Mouse (Mus musculus): ENCODE results near the gene Ffar2. TPM values are rescaled to one million over a fixed set of nuclear protein-coding genes. Genes with fewer than 3 reads are reported as not detected.

Gene Ffar2
- polyA plus RNA-seq, 1 experiment from 2014 or later, result not detected

- no peaks in the 10 kb centered on the region for H3K36me3 ChIP-seq
- no peak overlapping the region for H3K27ac ChIP-seq
- no peak overlapping the region for H3K9ac ChIP-seq
- no peak overlapping the region for H3K4me2 ChIP-seq (replicated peaks)
- H3K27me3 ChIP-seq, result no peaks in the 10 kb centered on the region
- no peaks in the 10 kb centered on the region for H3K9me3 ChIP-seq
- H3K4me3 ChIP-seq, result no peak overlapping the region
- no peak for ATAC-seq (ENCODE audit: insufficient number of reproducible peaks, insufficient read depth, low FRiP score, low TSS enrichment)
- no peaks in the 10 kb centered on the region for H3K4me1 ChIP-seq
- 75% methylated on average over 10 of the region's 10 CpGs for WGBS
These were observed 33.4 kb downstream of the Ffar2 start for GRCm38 (mm10) chr7:30790141-30790540.

GRCm38 (mm10) chr7:30787377-30788022 lies 36.1 kb downstream of the Ffar2 start, which contains the start of gene Krtdap:
Krtdap (plus strand) TSS chr7:30787896.
- no peak for ATAC-seq (ENCODE audit: insufficient number of reproducible peaks, insufficient read depth, low FRiP score, low TSS enrichment)
- Histone ChIP-seq H3K27ac (no peak within 1 kb of the TSS), H3K9ac (no peak within 1 kb of the TSS), H3K9me3 (no peaks in the 10 kb centered on the region), H3K4me1 (no peaks in the 10 kb centered on the region), H3K4me2 (replicated peaks) (no peak within 1 kb of the TSS), H3K36me3 (no peaks in the 10 kb centered on the region), H3K27me3 (no peaks in the 10 kb centered on the region), H3K4me3 (no peak within 1 kb of the TSS)
- 44% methylated on average over 15 of the region's 15 CpGs for WGBS

GRCm38 (mm10) chr7:30785721-30786546 lies 37.6 kb downstream of the Ffar2 start:
- Histone ChIP-seq H3K36me3 (no peaks in the 10 kb centered on the region), H3K4me3 (no peak overlapping the region), H3K4me2 (replicated peaks) (no peak overlapping the region), H3K9me3 (no peaks in the 10 kb centered on the region), H3K27me3 (no peaks in the 10 kb centered on the region), H3K4me1 (no peaks in the 10 kb centered on the region), H3K9ac (no peak overlapping the region), H3K27ac (no peak overlapping the region)
- 69% methylated on average over 13 of the region's 13 CpGs for WGBS
- no peak for ATAC-seq (ENCODE audit: insufficient number of reproducible peaks, insufficient read depth, low FRiP score, low TSS enrichment)

GRCm38 (mm10) chr7:30785154-30785553 lies 38.4 kb downstream of the Ffar2 start:
- WGBS, result 63% methylated on average over 1 of the region's 1 CpGs
- no peak for ATAC-seq (ENCODE audit: insufficient number of reproducible peaks, insufficient read depth, low FRiP score, low TSS enrichment)
- Histone ChIP-seq H3K9ac (no peak overlapping the region), H3K4me2 (replicated peaks) (no peak overlapping the region), H3K9me3 (no peaks in the 10 kb centered on the region), H3K4me3 (no peak overlapping the region), H3K36me3 (no peaks in the 10 kb centered on the region), H3K4me1 (no peaks in the 10 kb centered on the region), H3K27me3 (no peaks in the 10 kb centered on the region), H3K27ac (no peak overlapping the region)

- no peaks in the 10 kb centered on the region for H3K9me3 ChIP-seq
- no peak overlapping the region for H3K4me2 ChIP-seq (replicated peaks)
- 81% methylated on average over 3 of the region's 3 CpGs for WGBS
- H3K27me3 ChIP-seq, result no peaks in the 10 kb centered on the region
- H3K36me3 ChIP-seq, result no peaks in the 10 kb centered on the region
- no peak overlapping the region for H3K4me3 ChIP-seq
- no peaks in the 10 kb centered on the region for H3K4me1 ChIP-seq
- no peak for ATAC-seq (ENCODE audit: insufficient number of reproducible peaks, insufficient read depth, low FRiP score, low TSS enrichment)
- H3K9ac ChIP-seq, result no peak overlapping the region
- no peak overlapping the region for H3K27ac ChIP-seq
These were observed 40.9 kb downstream of the Ffar2 start for GRCm38 (mm10) chr7:30782658-30783057.

- Histone ChIP-seq H3K4me2 (replicated peaks) (no peak overlapping the region), H3K4me1 (no peaks in the 10 kb centered on the region), H3K4me3 (no peak overlapping the region), H3K9ac (no peak overlapping the region), H3K27ac (no peak overlapping the region), H3K27me3 (no peaks in the 10 kb centered on the region), H3K36me3 (no peaks in the 10 kb centered on the region), H3K9me3 (no peaks in the 10 kb centered on the region)
- WGBS, result 73% methylated on average over 4 of the region's 4 CpGs
- no peak for ATAC-seq (ENCODE audit: insufficient number of reproducible peaks, insufficient read depth, low FRiP score, low TSS enrichment)
These were observed 41.8 kb downstream of the Ffar2 start for GRCm38 (mm10) chr7:30781792-30782191.

GRCm38 (mm10) chr7:30777911-30778310 lies 45.7 kb downstream of the Ffar2 start:
- Histone ChIP-seq H3K27me3 (no peaks in the 10 kb centered on the region), H3K9me3 (no peaks in the 10 kb centered on the region), H3K36me3 (no peaks in the 10 kb centered on the region), H3K4me2 (replicated peaks) (no peak overlapping the region), H3K4me1 (no peaks in the 10 kb centered on the region), H3K9ac (no peak overlapping the region), H3K4me3 (no peak overlapping the region), H3K27ac (no peak overlapping the region)
- no peak for ATAC-seq (ENCODE audit: insufficient number of reproducible peaks, insufficient read depth, low FRiP score, low TSS enrichment)
- WGBS, result 44% methylated on average over 1 of the region's 1 CpGs

GRCm38 (mm10) chr7:30777081-30777579 lies 46.4 kb downstream of the Ffar2 start:
- H3K4me3 ChIP-seq, result no peak overlapping the region
- no peak overlapping the region for H3K4me2 ChIP-seq (replicated peaks)
- H3K9ac ChIP-seq, result no peak overlapping the region
- WGBS, result 39% methylated on average over 7 of the region's 7 CpGs
- ATAC-seq (ENCODE audit: insufficient number of reproducible peaks, insufficient read depth, low FRiP score, low TSS enrichment), result no peak
- H3K27me3 ChIP-seq, result no peaks in the 10 kb centered on the region
- no peaks in the 10 kb centered on the region for H3K36me3 ChIP-seq
- no peak overlapping the region for H3K27ac ChIP-seq
- no peaks in the 10 kb centered on the region for H3K9me3 ChIP-seq
- no peaks in the 10 kb centered on the region for H3K4me1 ChIP-seq

GRCm38 (mm10) chr7:30776104-30776503 lies 47.5 kb downstream of the Ffar2 start:
- Histone ChIP-seq H3K4me2 (replicated peaks) (no peak overlapping the region), H3K4me1 (no peaks in the 10 kb centered on the region), H3K27me3 (no peaks in the 10 kb centered on the region), H3K9me3 (no peaks in the 10 kb centered on the region), H3K36me3 (no peaks in the 10 kb centered on the region), H3K4me3 (no peak overlapping the region), H3K27ac (no peak overlapping the region), H3K9ac (no peak overlapping the region)
- no peak for ATAC-seq (ENCODE audit: insufficient number of reproducible peaks, insufficient read depth, low FRiP score, low TSS enrichment)
- WGBS, result 87% methylated on average over 9 of the region's 9 CpGs

- Histone ChIP-seq H3K27ac (no peak overlapping the region), H3K9me3 (no peaks in the 10 kb centered on the region), H3K4me2 (replicated peaks) (no peak overlapping the region), H3K9ac (no peak overlapping the region), H3K27me3 (no peaks in the 10 kb centered on the region), H3K36me3 (no peaks in the 10 kb centered on the region), H3K4me3 (no peak overlapping the region), H3K4me1 (no peaks in the 10 kb centered on the region)
- no peak for ATAC-seq (ENCODE audit: insufficient number of reproducible peaks, insufficient read depth, low FRiP score, low TSS enrichment)
- 28% methylated on average over 9 of the region's 9 CpGs for WGBS
These were observed 54.3 kb downstream of the Ffar2 start for GRCm38 (mm10) chr7:30769236-30769635.
